Comparison of ENCODE assay signal across 11 mouse cellular contexts in the genomic region with DNA sequence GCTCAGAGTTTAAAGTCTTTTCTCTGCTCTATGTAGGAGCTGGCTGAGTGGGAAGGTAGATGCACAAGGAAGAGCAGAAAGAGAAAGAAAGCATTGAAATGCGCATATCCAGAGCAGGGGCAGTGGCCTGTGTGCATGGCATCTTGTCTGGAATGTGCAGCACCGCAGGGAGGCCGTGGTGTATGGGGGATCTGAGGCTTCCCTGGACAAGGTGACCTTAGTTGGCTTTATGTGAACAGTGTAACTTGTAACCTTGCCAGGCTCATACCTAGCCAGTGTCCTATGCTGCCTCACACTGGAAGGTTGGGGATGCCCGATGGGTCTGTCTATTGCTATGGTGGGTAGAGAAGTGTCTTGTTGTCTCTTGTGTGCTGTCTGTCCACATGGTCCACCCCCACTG.
A peak's percentile ranks its signal among the peaks of the same experiment; 100 is the strongest.
DNase-seq lines count a peak whose midpoint lies in the region; ATAC-seq and TF ChIP-seq lines count a peak whose summit lies in the region.
"Had no signal": no experiment of that assay in that cellular context is flagged by ENCODE, and none has a peak within 500 bp of the region (broad histone marks: within the 10 kb centered on the region; RNA-seq: fewer than 3 reads in every experiment).

No protein-coding gene starts in this region.

- CTCF ChIA-PET in Patski (lab: Charles Lee), result no interaction called here

- no peaks in the 10 kb centered on the region for H3K27me3 ChIP-seq in Patski
- H3K27me3 ChIP-seq in heart, postnatal 0 days (ENCODE audit: control insufficient read depth, insufficient read depth, low read length), result no peaks in the 10 kb centered on the region

- H3K4me2 ChIP-seq in heart, postnatal 0 days (ENCODE audit: low read depth, low read length), result no peak overlapping the region

- peak; percentile 20 to 50 for DNase-seq in heart, adult 18-20 months
- DNase-seq in heart, adult 8-10 months (ENCODE audit: low spot score), result no peak
- DNase-seq in Patski (ENCODE audit: low read depth, low spot score), result no peak
- DNase-seq in heart, postnatal 0 days (ENCODE audit: low spot score), result peak; percentile 88
- peak; percentile 53 for DNase-seq in kidney, postnatal 10 days
- DNase-seq in thymus, postnatal 36 days, result no peak
- no peak for DNase-seq in gastrocnemius, adult 8-10 months (ENCODE audit: low spot score in 2 of 2)
- no peak for DNase-seq in thymus, postnatal 14 days
- DNase-seq: adrenal gland, postnatal 10 days had no signal

- peak overlapping the region; percentile 74 for H3K27ac ChIP-seq in heart, postnatal 0 days (ENCODE audit: low read depth)
- H3K27ac ChIP-seq: liver, embryonic 14.5 days had no signal

- POLR2A ChIA-PET in Patski (lab: Charles Lee), result no interaction called here

- no peak overlapping the region for H3K4me3 ChIP-seq in heart, postnatal 0 days (ENCODE audit: low read depth, low read length)
- H3K4me3 ChIP-seq: erythroblast, embryonic 14.5 days had no signal

- no peaks in the 10 kb centered on the region for H3K9me3 ChIP-seq in heart, postnatal 0 days (replicated peaks; ENCODE audit: control insufficient read depth, low read length)

- in situ Hi-C loops in Patski (cut with MboI; ENCODE audit: low pct_unique_long_range_greater_than_20kb), result no loop called here

- H3K9ac ChIP-seq in heart, postnatal 0 days (replicated peaks; ENCODE audit: low read depth, low read length), result no peak overlapping the region
- H3K9ac ChIP-seq: liver, embryonic 14.5 days had no signal

- 32% methylated on average over 4 of the region's 4 CpGs for WGBS in heart, postnatal 0 days

- ATAC-seq in Patski, result peak; percentile 54
- ATAC-seq in heart, postnatal 0 days (ENCODE audit: insufficient read depth, low read depth), result peak; percentile 94

- H3K4me1 ChIP-seq in heart, postnatal 0 days (ENCODE audit: control insufficient read depth, insufficient read depth), result peaks cover 36% of the 10 kb centered on the region

- peak; percentile 31 for TF ChIP-seq CTCF in Patski (IDR thresholded peaks at IDR 0.05)
- TF ChIP-seq CTCF in heart, postnatal 0 days (IDR thresholded peaks at IDR 0.05; ENCODE audit: low read depth), result peak; percentile 37

- no peaks in the 10 kb centered on the region for H3K36me3 ChIP-seq in heart, postnatal 0 days (replicated peaks; ENCODE audit: control insufficient read depth, insufficient read depth, low read length)

- TF ChIP-seq EP300 in heart, postnatal 0 days (IDR thresholded peaks at IDR 0.05; ENCODE audit: low read depth), result no peak

Comparison
In these comparisons a context has a peak if more than half of its experiments do, and no peak if none do; other contexts are left out.
1. DNase-seq: peak in heart, adult 18-20 months (2 of 2), heart, postnatal 0 days (single experiment) and kidney, postnatal 10 days (single experiment); none in heart, adult 8-10 months (single experiment), Patski (single experiment), thymus, postnatal 36 days (0 of 2), gastrocnemius, adult 8-10 months (0 of 2) and thymus, postnatal 14 days (single experiment).